Mouse (Mus musculus) bone marrow, adult 2 months (tissue): Measurements from ENCODE around the gene Ntng2. TPM values are rescaled to one million over a fixed set of nuclear protein-coding genes. Genes with fewer than 3 reads are reported as not detected.

Source experiments
- H3K27ac ChIP-seq: fragments of 200-500 bp; 2 replicates; pipeline ENCODE4 v1.5.1; 2012; ENCODE audit warnings: low read depth, mild to moderate bottlenecking, control low read depth, inconsistent platforms, low read length; ENCODE audit not compliant: control insufficient read depth, poor library complexity, insufficient read depth
- H3K4me1 ChIP-seq: fragments of 200-500 bp; 2 replicates; pipeline ENCODE4 v1.6.1; 2011; ENCODE audit warnings: low read length; ENCODE audit not compliant: control insufficient read depth, insufficient read depth
- H3K4me3 ChIP-seq: fragments of 200-500 bp; replicated peaks from 2 replicates; pipeline ENCODE3; 2011; ENCODE audit warnings: mild to moderate bottlenecking, low read depth, low read length, control low read depth; ENCODE audit not compliant: control insufficient read depth
- CTCF ChIP-seq: fragments of 200-500 bp; IDR thresholded peaks from 2 replicates; pipeline ENCODE4 v1.5.1; 2011; ENCODE audit warnings: low read length, control low read depth; ENCODE audit not compliant: control insufficient read depth, insufficient read depth
- POLR2A ChIP-seq: fragments of 200-500 bp; IDR thresholded peaks from 2 replicates; pipeline ENCODE4 v1.6.1; 2011; ENCODE audit warnings: low read depth, mild to moderate bottlenecking, control low read depth, low read length, borderline replicate concordance; ENCODE audit not compliant: control insufficient read depth
- WGBS: fragments of 180-500 bp; shearing (Covaris S2); methylation state at CpG from one replicate; pipeline ENCODE4 v1.1.7; 2018; 5-methylcytosine and 5-hydroxymethylcytosine counted together
- polyA plus RNA-seq: library from polyadenylated mRNA; stranded (reverse); fragments of >200 nt; gene quantifications from 2 replicates; pipeline ENCODE4 v1.2.4, GENCODE M21; 2011; ENCODE audit warnings: low replicate concordance; ENCODE audit not compliant: missing spikeins, insufficient read depth, insufficient read length

The Ntng2 gene
- polyA plus RNA-seq, 1 experiment = 30.8 TPM

GRCm38 (mm10) chr2:29191216-29192215, 61.3 kb downstream of the Ntng2 start:
- H3K27ac ChIP-seq = peak overlapping the region; percentile 91
- peaks cover 5% of the 10 kb centered on the region; the same call in 1 of the 2 replicates for H3K4me1 ChIP-seq
- WGBS = 53% methylated on average over 10 of the region's 10 CpGs
- TF ChIP-seq POLR2A = peak; percentile 41; the same call in 1 of the 2 replicates
- TF ChIP-seq CTCF = peak; percentile 43
- peak overlapping the region; percentile 4 for H3K4me3 ChIP-seq

- peaks cover 5% of the 10 kb centered on the region; the same call in 1 of the 2 replicates for H3K4me1 ChIP-seq
- no peak for TF ChIP-seq POLR2A
- no peak for TF ChIP-seq CTCF
- WGBS = 81% methylated on average over 7 of the region's 7 CpGs
- H3K27ac ChIP-seq = peak overlapping the region; percentile 91
- no peak overlapping the region for H3K4me3 ChIP-seq
Measured at GRCm38 (mm10) chr2:29190392-29190791, 62.4 kb downstream of the Ntng2 start.

- Histone ChIP-seq H3K4me1 (peaks cover 5% of the 10 kb centered on the region; the same call in 1 of the 2 replicates), H3K27ac (peak overlapping the region; percentile 19; the same call in 1 of the 2 replicates), H3K4me3 (no peak overlapping the region)
- 76% methylated on average over 6 of the region's 6 CpGs for WGBS
- TF ChIP-seq CTCF (no peak), POLR2A (no peak)
Measured at GRCm38 (mm10) chr2:29186209-29186608, 66.6 kb downstream of the Ntng2 start.

- WGBS = 72% methylated on average over 6 of the region's 6 CpGs
- no peaks in the 10 kb centered on the region; the same call in none of the 2 replicates for H3K4me1 ChIP-seq
Measured at GRCm38 (mm10) chr2:29183266-29183924, 69.4 kb downstream of the Ntng2 start.

GRCm38 (mm10) chr2:29181111-29181510, 71.7 kb downstream of the Ntng2 start:
- no peak overlapping the region for H3K27ac ChIP-seq
- H3K4me1 ChIP-seq = no peaks in the 10 kb centered on the region; the same call in none of the 2 replicates
- 84% methylated on average over 2 of the region's 2 CpGs for WGBS
- no peak for TF ChIP-seq POLR2A
- TF ChIP-seq CTCF = no peak
- no peak overlapping the region for H3K4me3 ChIP-seq

More at GRCm38 (mm10) chr2:29183266-29183924, 69.4 kb downstream of the Ntng2 start:
- Histone ChIP-seq H3K4me3 (no peak overlapping the region), H3K27ac (no peak overlapping the region)
- TF ChIP-seq CTCF (no peak), POLR2A (no peak)

- TF ChIP-seq CTCF = no peak
- no peak for TF ChIP-seq POLR2A
- no peak overlapping the region for H3K4me3 ChIP-seq
- WGBS = 42% methylated on average over 4 of the region's 4 CpGs
- H3K4me1 ChIP-seq = no peaks in the 10 kb centered on the region; the same call in none of the 2 replicates
- peak overlapping the region; percentile 26; the same call in 1 of the 2 replicates for H3K27ac ChIP-seq
Measured at GRCm38 (mm10) chr2:29179810-29180209, 73.0 kb downstream of the Ntng2 start.

- Histone ChIP-seq H3K4me1 (no peaks in the 10 kb centered on the region), H3K27ac (no peak overlapping the region), H3K4me3 (no peak overlapping the region)
- no peak for TF ChIP-seq CTCF
- TF ChIP-seq POLR2A = no peak
- whole genome bisulfite sequencing = 82% methylated on average over 3 of the region's 3 CpGs
Measured at GRCm38 (mm10) chr2:29174887-29175286, 77.9 kb downstream of the Ntng2 start.

- TF ChIP-seq CTCF = no peak
- no peak for TF ChIP-seq POLR2A
- Histone ChIP-seq H3K27ac (no peak overlapping the region), H3K4me1 (no peaks in the 10 kb centered on the region), H3K4me3 (no peak overlapping the region)
- WGBS = 81% methylated on average over 5 of the region's 5 CpGs
Measured at GRCm38 (mm10) chr2:29168067-29168466, 84.7 kb downstream of the Ntng2 start.
